8 mouse cellular contexts compared by ENCODE assay signal in the genomic region with DNA sequence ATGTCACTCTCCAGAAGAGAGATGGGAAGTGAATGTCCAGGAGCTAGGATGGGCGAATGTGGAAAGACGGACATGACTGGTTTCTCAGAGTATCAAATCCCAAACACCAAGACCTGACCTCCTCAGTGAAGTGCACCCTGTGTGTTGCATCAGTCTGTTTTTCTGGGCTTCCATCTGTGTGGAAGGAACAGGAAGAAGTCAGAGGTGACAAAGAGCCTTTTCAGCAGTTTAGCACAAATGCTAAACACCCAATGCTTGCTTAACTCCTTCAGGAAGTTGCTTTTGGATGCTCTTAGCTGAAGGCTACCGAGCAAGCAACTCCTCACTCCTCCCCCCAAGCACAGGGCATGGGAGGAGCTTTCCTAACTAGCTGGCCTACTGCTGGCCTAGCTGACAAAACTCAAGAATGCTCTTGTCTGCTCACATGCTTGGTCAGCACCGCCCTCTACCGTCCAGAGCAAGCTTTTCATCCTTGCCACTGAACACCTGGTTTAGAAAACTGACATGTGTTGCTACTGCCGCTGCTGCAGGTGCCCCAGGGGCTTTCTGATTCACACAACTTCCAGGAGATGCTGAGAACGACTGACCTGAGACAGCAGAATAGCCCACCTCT.
DNase-seq lines count a peak whose midpoint lies in the region; ATAC-seq and TF ChIP-seq lines count a peak whose summit lies in the region.

No protein-coding gene starts in this region.

- DNase-seq in 3T3-L1 (ENCODE audit: low read depth, low spot score) = peak; percentile 90
- DNase-seq in adrenal gland, postnatal 36 days = peak; percentile 82 to 86
- DNase-seq in embryonic facial prominence, embryonic 14.5 days (ENCODE audit: low spot score) = peak; percentile 92
- DNase-seq in heart, adult 9 months (ENCODE audit: low spot score in 2 of 2) = peak; percentile 64 to 69
- peak; percentile 91 for DNase-seq in kidney, adult 9 months
- DNase-seq in midbrain, postnatal 0 days (ENCODE audit: low spot score) = peak; percentile 87
- DNase-seq in spleen, postnatal 10 days (ENCODE audit: low spot score in 2 of 2) = peak; percentile 19 to 71

- H3K9me3 ChIP-seq in embryonic facial prominence, embryonic 14.5 days (ENCODE audit: control insufficient read depth, low read length) = no peaks in the 10 kb centered on the region
- H3K9me3 ChIP-seq in limb, embryonic 13.5 days = no peaks in the 10 kb centered on the region
- H3K9me3 ChIP-seq in midbrain, postnatal 0 days (ENCODE audit: low read length) = no peaks in the 10 kb centered on the region

- H3K27ac ChIP-seq in embryonic facial prominence, embryonic 14.5 days (replicated peaks; ENCODE audit: low read depth, low read length) = no peak overlapping the region
- H3K27ac ChIP-seq in limb, embryonic 13.5 days = no peak overlapping the region
- H3K27ac ChIP-seq in midbrain, postnatal 0 days (ENCODE audit: low read depth, low read length) = no peak overlapping the region

- peak; percentile 85 for ATAC-seq in embryonic facial prominence, embryonic 14.5 days (ENCODE audit: low read depth)
- peak; percentile 74; the same call in 1 of the 2 replicates for ATAC-seq in limb, embryonic 13.5 days (ENCODE audit: low FRiP score, low read depth)
- ATAC-seq in midbrain, postnatal 0 days (ENCODE audit: low FRiP score) = peak; percentile 79

- peaks cover 4% of the 10 kb centered on the region; the same call in 1 of the 2 replicates for H3K4me1 ChIP-seq in embryonic facial prominence, embryonic 14.5 days (ENCODE audit: control insufficient read depth, insufficient read depth, low read length)
- H3K4me1 ChIP-seq in limb, embryonic 13.5 days = 0 out of 2 replicates have a peak, but pooled peaks cover 2% of the 10 kb centered on the region
- no peaks in the 10 kb centered on the region for H3K4me1 ChIP-seq in midbrain, postnatal 0 days (ENCODE audit: insufficient read depth, low read length)

- no peak overlapping the region for H3K4me2 ChIP-seq in embryonic facial prominence, embryonic 14.5 days (ENCODE audit: low read depth, low read length)
- no peak overlapping the region for H3K4me2 ChIP-seq in limb, embryonic 13.5 days (replicated peaks)
- H3K4me2 ChIP-seq in midbrain, postnatal 0 days (ENCODE audit: low read depth, low read length, poor library complexity, severe bottlenecking) = no peak overlapping the region

- no peak overlapping the region for H3K4me3 ChIP-seq in embryonic facial prominence, embryonic 14.5 days (ENCODE audit: low read depth, low read length)
- no peak overlapping the region for H3K4me3 ChIP-seq in limb, embryonic 13.5 days
- H3K4me3 ChIP-seq in midbrain, postnatal 0 days (ENCODE audit: low read depth, low read length) = no peak overlapping the region

- peak; percentile 97 for TF ChIP-seq CTCF in midbrain, postnatal 0 days (IDR thresholded peaks at IDR 0.05)

- WGBS in embryonic facial prominence, embryonic 14.5 days = 27% methylated on average over 7 of the region's 7 CpGs
- 25% methylated on average over 7 of the region's 7 CpGs for WGBS in limb, embryonic 13.5 days
- WGBS in midbrain, postnatal 0 days = 27% methylated on average over 7 of the region's 7 CpGs

- H3K36me3 ChIP-seq in embryonic facial prominence, embryonic 14.5 days (ENCODE audit: control insufficient read depth, insufficient read depth, low read length) = 0 out of 2 replicates have a peak, but pooled peaks cover 12% of the 10 kb centered on the region
- H3K36me3 ChIP-seq in limb, embryonic 13.5 days = peaks cover 57% of the 10 kb centered on the region
- peaks cover 50% of the 10 kb centered on the region for H3K36me3 ChIP-seq in midbrain, postnatal 0 days (ENCODE audit: insufficient read depth, low read length)

- H3K9ac ChIP-seq in embryonic facial prominence, embryonic 14.5 days (ENCODE audit: low read depth, low read length) = no peak overlapping the region
- H3K9ac ChIP-seq in limb, embryonic 13.5 days = no peak overlapping the region
- H3K9ac ChIP-seq in midbrain, postnatal 0 days (replicated peaks; ENCODE audit: low read length, poor library complexity, severe bottlenecking) = no peak overlapping the region

- H3K27me3 ChIP-seq in embryonic facial prominence, embryonic 14.5 days (replicated peaks; ENCODE audit: control insufficient read depth, insufficient read depth, low read length) = no peaks in the 10 kb centered on the region
- no peaks in the 10 kb centered on the region for H3K27me3 ChIP-seq in limb, embryonic 13.5 days
- no peaks in the 10 kb centered on the region for H3K27me3 ChIP-seq in midbrain, postnatal 0 days (ENCODE audit: insufficient read depth, low read length)
